Comparison of ENCODE assay signal across 16 mouse cellular contexts in the genomic region with DNA sequence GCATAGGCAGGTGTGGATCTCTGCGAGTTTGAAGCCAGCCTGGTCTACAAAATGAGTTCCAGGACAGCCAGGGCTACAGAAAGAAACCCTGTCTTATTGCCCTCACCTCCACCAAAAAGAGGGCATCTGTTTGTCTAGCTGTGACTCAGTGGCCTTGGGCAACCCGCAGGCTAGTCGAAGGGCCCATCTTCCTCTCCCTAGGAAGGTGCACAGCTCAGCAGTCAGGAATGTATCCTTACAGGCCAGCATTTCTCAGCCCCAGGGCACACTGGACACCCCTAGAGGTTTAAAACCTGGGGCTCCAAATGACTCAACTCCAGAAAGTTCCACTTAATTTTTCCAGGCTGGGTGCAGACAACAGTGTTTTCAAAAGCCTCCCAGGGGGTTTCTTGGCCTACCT.
"Had no signal": no experiment of that assay in that cellular context is flagged by ENCODE, and none has a peak within 500 bp of the region (broad histone marks: within the 10 kb centered on the region; RNA-seq: fewer than 3 reads in every experiment).

No protein-coding gene starts in this region.

- H3K4me3 ChIP-seq: limb, embryonic 10.5 days; liver, embryonic 15.5 days; midbrain, embryonic 10.5 days; midbrain, embryonic 15.5 days; neural tube, embryonic 13.5 days had no signal

- ATAC-seq: lung, postnatal 0 days; midbrain, embryonic 15.5 days had no signal

- H3K27ac ChIP-seq: kidney, postnatal 0 days; limb, embryonic 10.5 days; liver, embryonic 15.5 days; midbrain, embryonic 10.5 days; midbrain, embryonic 15.5 days; neural tube, embryonic 13.5 days had no signal

- DNase-seq: kidney, postnatal 36 days; layer of hippocampus, adult 9-11 months; lung, adult 2 months; lung, postnatal 36 days; retina, postnatal 1 day; right cerebral cortex, postnatal 4 days; spleen, adult 18-20 months; thymus, adult 18-20 months; thymus, postnatal 14 days had no signal

- H3K27me3 ChIP-seq: liver, embryonic 15.5 days; midbrain, embryonic 15.5 days; neural tube, embryonic 13.5 days had no signal
